Mouse (Mus musculus) forebrain, embryonic 13.5 days (tissue): ENCODE results near the gene H2-K1. TPM values are rescaled to one million over a fixed set of nuclear protein-coding genes. Genes with fewer than 3 reads are reported as not detected.

Experiments
- ATAC-seq: fragments of 200-750 bp; cut with Nextera tagmentation; 2 replicates; pipeline ENCODE4 v1.8.0; 2017
- H3K27ac ChIP-seq: fragments of 300-500 bp; sonication (generic); 2 replicates; pipeline ENCODE4 v1.5.1; 2015; ENCODE audit warnings: inconsistent platforms, mild to moderate bottlenecking, moderate library complexity
- H3K27me3 ChIP-seq: fragments of 300-500 bp; sonication (generic); 2 replicates; pipeline ENCODE4 v1.6.1; 2015; ENCODE audit warnings: mild to moderate bottlenecking, inconsistent platforms
- H3K36me3 ChIP-seq: fragments of 300-500 bp; sonication (generic); 2 replicates; pipeline ENCODE4 v1.6.1; 2015; ENCODE audit warnings: mild to moderate bottlenecking, inconsistent platforms; ENCODE audit not compliant: poor library complexity, severe bottlenecking
- H3K4me1 ChIP-seq: fragments of 300-500 bp; sonication (generic); 2 replicates; pipeline ENCODE4 v1.6.1; 2015; ENCODE audit warnings: inconsistent platforms
- H3K4me2 ChIP-seq: fragments of 300-500 bp; sonication (generic); 2 replicates; pipeline ENCODE4 v1.6.1; 2015; ENCODE audit warnings: inconsistent platforms, mild to moderate bottlenecking, moderate library complexity
- H3K4me3 ChIP-seq: fragments of 300-500 bp; sonication (generic); 2 replicates; pipeline ENCODE4 v1.5.1; 2015; ENCODE audit warnings: mild to moderate bottlenecking, inconsistent platforms
- H3K9ac ChIP-seq: fragments of 300-500 bp; sonication (generic); 2 replicates; pipeline ENCODE4 v1.6.1; 2015; ENCODE audit warnings: mild to moderate bottlenecking, inconsistent platforms
- H3K9me3 ChIP-seq: fragments of 300-500 bp; sonication (generic); replicated peaks from 2 replicates; pipeline ENCODE4 v1.6.1; 2016; ENCODE audit warnings: inconsistent platforms
- WGBS: fragments of 180-500 bp; shearing (Covaris S2); methylation state at CpG from one replicate; pipeline ENCODE4 v1.1.7; 2015; 5-methylcytosine and 5-hydroxymethylcytosine counted together
- microRNA counts: library from miRNA; unstranded; fragments of <30 nt; microRNA quantifications from one replicate; lab custom pipeline; 2016
- microRNA-seq: library from miRNA; unstranded; fragments of <30 nt; microRNA quantifications from one replicate; pipeline ENCODE4, GENCODE M21; 2016
- polyA plus RNA-seq: library from polyadenylated mRNA; unstranded; fragments of >200 nt; fragmentation: Nextera tagmentation; extraction: Ambion mirVana; gene quantifications from 2 replicates; pipeline ENCODE4 v1.2.1, GENCODE M21; 2015

H2-K1 gene
- polyA plus RNA-seq, 1 experiment from 2014 or later, result 12.9 TPM

- H3K27ac ChIP-seq, result no peak overlapping the region
- H3K9me3 ChIP-seq, result no peaks in the 10 kb centered on the region
- H3K36me3 ChIP-seq, result peaks cover 89% of the 10 kb centered on the region
- no peak overlapping the region for H3K4me2 ChIP-seq
- H3K9ac ChIP-seq, result no peak overlapping the region
- no peak for ATAC-seq
- peaks cover 46% of the 10 kb centered on the region for H3K4me1 ChIP-seq
- H3K27me3 ChIP-seq, result no peaks in the 10 kb centered on the region
- no peak overlapping the region for H3K4me3 ChIP-seq
- 92% methylated on average over 19 of the region's 19 CpGs for WGBS
These were observed 51.1 kb downstream of the H2-K1 start for GRCm38 (mm10) chr17:33948905-33949537.

DNA sequence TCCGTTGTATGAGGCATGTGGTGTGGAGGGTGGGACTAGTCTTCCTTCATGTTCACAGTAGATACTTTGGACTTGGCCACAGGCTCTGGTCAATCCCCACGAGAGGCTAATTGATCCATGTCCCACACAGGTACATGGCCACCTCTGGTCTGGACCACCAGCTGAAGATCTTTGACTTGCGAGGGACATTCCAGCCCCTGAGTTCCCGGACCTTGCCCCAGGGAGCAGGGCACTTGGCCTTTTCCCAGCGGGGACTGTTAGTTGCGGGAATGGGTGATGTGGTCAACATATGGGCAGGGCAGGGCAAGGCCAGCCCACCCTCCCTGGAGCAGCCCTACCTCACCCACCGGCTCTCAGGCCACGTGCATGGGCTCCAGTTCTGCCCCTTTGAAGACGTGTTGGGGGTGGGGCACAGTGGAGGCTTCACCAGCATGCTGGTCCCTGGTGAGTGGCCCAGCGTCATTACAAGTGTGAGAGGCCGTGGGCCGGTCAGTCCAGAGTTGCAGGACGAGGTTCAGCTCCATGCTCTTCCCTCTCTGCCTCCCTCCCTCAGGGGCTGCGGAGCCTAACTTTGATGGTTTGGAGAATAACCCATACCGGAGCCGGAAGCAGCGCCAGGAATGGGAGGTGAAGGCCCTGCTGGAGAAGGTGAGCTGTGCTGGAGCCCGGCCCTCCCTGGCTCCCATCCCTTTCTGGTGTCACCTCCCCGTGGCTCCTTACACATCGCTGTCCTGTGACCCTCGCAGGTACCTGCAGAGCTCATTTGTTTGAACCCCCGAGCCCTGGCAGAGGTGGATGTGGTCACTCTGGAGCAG is 51.9 kb downstream of the H2-K1 start:
- H3K36me3 ChIP-seq, result peaks cover 89% of the 10 kb centered on the region
- H3K27me3 ChIP-seq, result no peaks in the 10 kb centered on the region
- H3K9ac ChIP-seq, result no peak overlapping the region
- WGBS, result 89% methylated on average over 22 of the region's 22 CpGs
- peaks cover 38% of the 10 kb centered on the region for H3K4me1 ChIP-seq
- no peak for ATAC-seq
- no peak overlapping the region for H3K4me3 ChIP-seq
- H3K4me2 ChIP-seq, result no peak overlapping the region
- H3K9me3 ChIP-seq, result no peaks in the 10 kb centered on the region
- H3K27ac ChIP-seq, result no peak overlapping the region

DNA sequence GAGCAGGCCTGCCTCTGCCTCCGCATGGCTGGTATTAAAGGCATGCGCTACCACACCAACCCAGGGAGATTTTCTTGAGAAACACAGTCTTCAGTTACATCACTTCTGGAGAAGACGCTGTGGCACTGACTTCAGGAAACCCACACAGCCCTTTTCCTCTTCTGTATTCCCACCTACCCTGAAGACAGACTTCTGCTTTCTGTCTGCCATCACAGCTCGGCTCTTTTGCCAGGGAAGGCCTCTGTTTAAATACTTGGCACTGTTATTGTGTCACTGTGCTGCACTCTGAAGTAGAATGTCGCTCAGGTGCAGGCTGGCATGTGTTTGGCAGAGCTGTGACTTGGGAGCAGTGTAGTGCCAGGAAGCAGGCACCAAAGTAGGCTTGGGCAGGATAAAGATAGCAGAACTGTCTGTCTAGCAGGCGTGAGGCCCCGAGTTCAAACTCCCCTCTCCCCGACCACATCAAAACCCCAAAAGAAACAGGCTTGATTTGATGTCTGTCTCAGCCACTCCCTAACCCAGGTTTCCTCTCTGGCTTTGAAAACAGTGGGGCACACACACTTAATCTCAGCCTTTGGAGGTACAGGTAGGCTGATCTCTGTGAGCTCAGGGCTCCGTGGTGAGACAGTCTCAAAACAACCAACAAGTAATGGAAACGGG is 52.6 kb downstream of the H2-K1 start:
- ATAC-seq, result no peak

More for the DNA sequence above, 52.6 kb downstream of the H2-K1 start:
- no peak overlapping the region for H3K27ac ChIP-seq
- no peaks in the 10 kb centered on the region for H3K27me3 ChIP-seq
- H3K4me1 ChIP-seq, result peaks cover 31% of the 10 kb centered on the region
- no peak overlapping the region for H3K4me3 ChIP-seq
- WGBS, result 93% methylated on average over 10 of the region's 10 CpGs
- no peaks in the 10 kb centered on the region for H3K9me3 ChIP-seq
- no peak overlapping the region for H3K4me2 ChIP-seq
- no peak overlapping the region for H3K9ac ChIP-seq
- peaks cover 88% of the 10 kb centered on the region for H3K36me3 ChIP-seq

MicroRNAs encoded within 50 kb of the gene (microRNA counts, 519-probe panel; counts per million panel counts)
- 3,388 counts per million, percentile 71 among the panel's probes with 10 or more counts for microRNA mmu-miR-219 (lab: Ali Mortazavi, UCI)

Small RNA genes within 50 kb of the gene (microRNA-seq; reads per million reads assigned to microRNA genes)
- gene Mir219a-1 (0.80 reads per million), gene Mir219c (not detected)

Other genes starting within 250 kb of the H2-K1 start
- 433 and 441 TPM in 2 replicates for gene Rab11b, start 239.8 kb downstream of the H2-K1 start, polyA plus RNA-seq
- gene Angptl4, start 218.5 kb downstream of the H2-K1 start, polyA plus RNA-seq, result 8.6 and 10.0 TPM in 2 replicates
- 27.3 and 29.0 TPM in 2 replicates for gene Kank3, start 189.8 kb downstream of the H2-K1 start, polyA plus RNA-seq
- gene Rps28, start 175.8 kb downstream of the H2-K1 start, polyA plus RNA-seq, result 779 and 868 TPM in 2 replicates
- 473 and 507 TPM in 2 replicates for gene Ndufa7, start 175.8 kb downstream of the H2-K1 start, polyA plus RNA-seq
- 60.1 and 66.1 TPM in 2 replicates for gene Cd320, start 157.3 kb downstream of the H2-K1 start, polyA plus RNA-seq
- not detected in 2 replicates for gene Gm7029, start 126.5 kb downstream of the H2-K1 start, polyA plus RNA-seq
- 6.8 and 7.4 TPM in 2 replicates for gene Kifc1, start 109.7 kb downstream of the H2-K1 start, polyA plus RNA-seq
- 0.28 and 0.49 TPM in 2 replicates for gene Platr17, start 95.2 kb downstream of the H2-K1 start, polyA plus RNA-seq
- gene Daxx, start 90.9 kb downstream of the H2-K1 start, polyA plus RNA-seq, result 60.7 and 68.0 TPM in 2 replicates
- 12.3 and 15.0 TPM in 2 replicates for gene Tapbp, start 84.4 kb downstream of the H2-K1 start, polyA plus RNA-seq
- 18.1 and 20.6 TPM in 2 replicates for gene Zbtb22, start 84.4 kb downstream of the H2-K1 start, polyA plus RNA-seq
- 39.3 and 46.6 TPM in 2 replicates for gene Rgl2, start 70.8 kb downstream of the H2-K1 start, polyA plus RNA-seq
- 204 and 214 TPM in 2 replicates for gene Pfdn6, start 60.0 kb downstream of the H2-K1 start, polyA plus RNA-seq
- 28.4 and 29.4 TPM in 2 replicates for gene Wdr46, start 59.7 kb downstream of the H2-K1 start, polyA plus RNA-seq
- 7.3 and 9.4 TPM in 2 replicates for gene B3galt4, start 48.9 kb downstream of the H2-K1 start, polyA plus RNA-seq
- gene Vps52, start 44.5 kb downstream of the H2-K1 start, polyA plus RNA-seq, result 58.6 and 61.4 TPM in 2 replicates
- 1,165 and 1,184 TPM in 2 replicates for gene Rps18, start 44.3 kb downstream of the H2-K1 start, polyA plus RNA-seq
- 12.4 and 15.3 TPM in 2 replicates for gene Ring1, start 24.3 kb upstream of the H2-K1 start, polyA plus RNA-seq
- 76.0 and 88.0 TPM in 2 replicates for gene H2-Ke6, start 27.7 kb upstream of the H2-K1 start, polyA plus RNA-seq
- 139 and 159 TPM in 2 replicates for gene Slc39a7, start 31.3 kb upstream of the H2-K1 start, polyA plus RNA-seq
- 52.6 and 57.1 TPM in 2 replicates for gene Rxrb, start 31.5 kb upstream of the H2-K1 start, polyA plus RNA-seq
- 0.80 and 1.3 TPM in 2 replicates for gene Col11a2, start 39.1 kb upstream of the H2-K1 start, polyA plus RNA-seq
- not detected in 2 replicates for gene H2-Oa, start 92.0 kb upstream of the H2-K1 start, polyA plus RNA-seq
- gene H2-DMa, start 119.2 kb upstream of the H2-K1 start, polyA plus RNA-seq, result 8.7 and 10.0 TPM in 2 replicates
- 124 and 125 TPM in 2 replicates for gene Brd2, start 122.3 kb upstream of the H2-K1 start, polyA plus RNA-seq
- 0.20 TPM in 1 of 2 replicates, not detected in the other for gene H2-DMb2, start 143.0 kb upstream of the H2-K1 start, polyA plus RNA-seq
- 0.20 TPM in 1 of 2 replicates, not detected in the other for gene H2-DMb1, start 152.7 kb upstream of the H2-K1 start, polyA plus RNA-seq
- 0.84 and 0.94 TPM in 2 replicates for gene Tap1, start 187.2 kb upstream of the H2-K1 start, polyA plus RNA-seq
- 0.43 and 0.73 TPM in 2 replicates for gene Psmb9, start 187.4 kb upstream of the H2-K1 start, polyA plus RNA-seq
- gene Psmb8, start 197.4 kb upstream of the H2-K1 start, polyA plus RNA-seq, result 0.65 and 1.6 TPM in 2 replicates
- 0.76 and 0.87 TPM in 2 replicates for gene Tap2, start 203.2 kb upstream of the H2-K1 start, polyA plus RNA-seq
- not detected in 2 replicates for gene H2-Ob, start 238.6 kb upstream of the H2-K1 start, polyA plus RNA-seq